Mouse (Mus musculus) cerebellum, adult 2 months (tissue): ENCODE data around the gene 4931428L18Rik. TPM values are rescaled to one million over a fixed set of nuclear protein-coding genes. Genes with fewer than 3 reads are reported as not detected.

ENCODE experiments used
- DNase-seq, 2 experiments: peaks; one replicate each; pipeline ENCODE4 v3.0.0; 2021
- H3K27ac ChIP-seq: fragments of 200-500 bp; 2 replicates; pipeline ENCODE4 v1.5.1; 2012; ENCODE audit warnings: low read length, control low read depth, inconsistent platforms; ENCODE audit not compliant: insufficient read depth
- H3K27me3 ChIP-seq: fragments of 200-500 bp; 2 replicates; pipeline ENCODE4 v1.6.1; 2012; ENCODE audit warnings: inconsistent platforms, mild to moderate bottlenecking, low read length, moderate library complexity; ENCODE audit not compliant: control insufficient read depth, insufficient read depth
- H3K4me1 ChIP-seq: fragments of 200-500 bp; 2 replicates; pipeline ENCODE4 v1.6.1; 2011; ENCODE audit warnings: low read length; ENCODE audit not compliant: control insufficient read depth, insufficient read depth
- H3K4me3 ChIP-seq: fragments of 200-500 bp; replicated peaks from 2 replicates; pipeline ENCODE3; 2011; ENCODE audit warnings: mild to moderate bottlenecking, low read depth, low read length, control low read depth; ENCODE audit not compliant: insufficient read depth
- CTCF ChIP-seq: fragments of 200-500 bp; IDR thresholded peaks from 2 replicates; pipeline ENCODE4 v1.5.1; 2011; ENCODE audit warnings: low read depth, mild to moderate bottlenecking, control low read depth, low read length, moderate library complexity, borderline replicate concordance; ENCODE audit not compliant: insufficient read depth
- POLR2A ChIP-seq: fragments of 200-500 bp; IDR thresholded peaks from 2 replicates; pipeline ENCODE4 v1.6.1; 2011; ENCODE audit warnings: low read length, control low read depth, borderline replicate concordance; ENCODE audit not compliant: insufficient read depth
- WGBS: fragments of 180-500 bp; shearing (Covaris S2); methylation state at CpG from one replicate; pipeline ENCODE4 v1.1.7; 2018; 5-methylcytosine and 5-hydroxymethylcytosine counted together
- polyA plus RNA-seq: library from polyadenylated mRNA; depleted of rRNA; stranded (reverse); fragments of >200 nt; gene quantifications from 2 replicates; pipeline ENCODE4 v1.2.3, GENCODE M21; 2012

4931428L18Rik gene
- polyA plus RNA-seq, 1 experiment, result not detected

GRCm38 (mm10) chr1:31049954-31050652 lies 172.4 kb downstream of the 4931428L18Rik start:
- Histone ChIP-seq H3K4me3 (no peak overlapping the region), H3K27me3 (no peaks in the 10 kb centered on the region), H3K4me1 (no peaks in the 10 kb centered on the region; the same call in 1 of the 2 replicates), H3K27ac (no peak overlapping the region)
- 21% methylated on average over 5 of the region's 5 CpGs for WGBS
- DNase-seq, result peak in 1 of 2 experiments; percentile 9
- TF ChIP-seq CTCF, result no peak
- TF ChIP-seq POLR2A, result no peak

- WGBS, result 87% methylated on average over 3 of the region's 3 CpGs
Measured at GRCm38 (mm10) chr1:31043208-31043607, 179.3 kb downstream of the 4931428L18Rik start.

GRCm38 (mm10) chr1:31042793-31043192 lies 179.7 kb downstream of the 4931428L18Rik start:
- H3K4me1 ChIP-seq, result no peaks in the 10 kb centered on the region
- 91% methylated on average over 4 of the region's 4 CpGs for WGBS

More at GRCm38 (mm10) chr1:31043208-31043607, 179.3 kb downstream of the 4931428L18Rik start:
- no peak overlapping the region for H3K27ac ChIP-seq
- no peak for TF ChIP-seq POLR2A
- TF ChIP-seq CTCF, result no peak
- no peaks in the 10 kb centered on the region for H3K4me1 ChIP-seq
- no peak for DNase-seq
- no peaks in the 10 kb centered on the region for H3K27me3 ChIP-seq
- no peak overlapping the region for H3K4me3 ChIP-seq

GRCm38 (mm10) chr1:31033851-31034534 lies 188.5 kb downstream of the 4931428L18Rik start:
- H3K4me1 ChIP-seq, result no peaks in the 10 kb centered on the region; the same call in 1 of the 2 replicates
- TF ChIP-seq CTCF (no peak), POLR2A (no peak)
- H3K27me3 ChIP-seq, result no peaks in the 10 kb centered on the region
- H3K27ac ChIP-seq, result no peak overlapping the region
- peak; percentile 39 to 60 for DNase-seq
- 60% methylated on average over 2 of the region's 2 CpGs for WGBS
- no peak overlapping the region for H3K4me3 ChIP-seq

More at GRCm38 (mm10) chr1:31042793-31043192, 179.7 kb downstream of the 4931428L18Rik start:
- TF ChIP-seq POLR2A (no peak), CTCF (no peak)
- DNase-seq, result no peak
- no peak overlapping the region for H3K27ac ChIP-seq
- H3K27me3 ChIP-seq, result no peaks in the 10 kb centered on the region
- no peak overlapping the region for H3K4me3 ChIP-seq

- TF ChIP-seq POLR2A, result no peak
- TF ChIP-seq CTCF, result no peak
- DNase-seq, result no peak
- no peaks in the 10 kb centered on the region; the same call in 1 of the 2 replicates for H3K4me1 ChIP-seq
- WGBS, result 53% methylated on average over 2 of the region's 2 CpGs
- no peak overlapping the region for H3K4me3 ChIP-seq
- H3K27me3 ChIP-seq, result no peaks in the 10 kb centered on the region
- H3K27ac ChIP-seq, result no peak overlapping the region
Measured at GRCm38 (mm10) chr1:31032351-31032750, 190.1 kb downstream of the 4931428L18Rik start.

- Histone ChIP-seq H3K4me3 (no peak overlapping the region), H3K27me3 (no peaks in the 10 kb centered on the region), H3K4me1 (no peaks in the 10 kb centered on the region), H3K27ac (no peak overlapping the region)
- no peak for TF ChIP-seq CTCF
- no peak for TF ChIP-seq POLR2A
- DNase-seq, result no peak
Measured at GRCm38 (mm10) chr1:31023173-31023572, 199.3 kb downstream of the 4931428L18Rik start.

- no peak for DNase-seq
- Histone ChIP-seq H3K4me1 (no peaks in the 10 kb centered on the region), H3K27ac (no peak overlapping the region), H3K4me3 (no peak overlapping the region), H3K27me3 (no peaks in the 10 kb centered on the region)
- 53% methylated on average over 6 of the region's 6 CpGs for WGBS
- no peak for TF ChIP-seq POLR2A
- TF ChIP-seq CTCF, result no peak
Measured at GRCm38 (mm10) chr1:31019283-31019682, 203.2 kb downstream of the 4931428L18Rik start.

- Histone ChIP-seq H3K4me3 (no peak overlapping the region), H3K27ac (no peak overlapping the region), H3K4me1 (no peaks in the 10 kb centered on the region), H3K27me3 (no peaks in the 10 kb centered on the region)
- DNase-seq, result no peak
- WGBS, result 83% methylated on average over 5 of the region's 5 CpGs
- TF ChIP-seq CTCF, result no peak
- no peak for TF ChIP-seq POLR2A
Measured at GRCm38 (mm10) chr1:31017377-31017776, 205.1 kb downstream of the 4931428L18Rik start.
